Mouse (Mus musculus): Measurements from ENCODE around the gene Sod1. TPM values are rescaled to one million over a fixed set of nuclear protein-coding genes. Genes with fewer than 3 reads are reported as not detected.

Sod1 gene
- polyA plus RNA-seq, 1 experiment from 2014 or later: 1,309 TPM

DNA sequence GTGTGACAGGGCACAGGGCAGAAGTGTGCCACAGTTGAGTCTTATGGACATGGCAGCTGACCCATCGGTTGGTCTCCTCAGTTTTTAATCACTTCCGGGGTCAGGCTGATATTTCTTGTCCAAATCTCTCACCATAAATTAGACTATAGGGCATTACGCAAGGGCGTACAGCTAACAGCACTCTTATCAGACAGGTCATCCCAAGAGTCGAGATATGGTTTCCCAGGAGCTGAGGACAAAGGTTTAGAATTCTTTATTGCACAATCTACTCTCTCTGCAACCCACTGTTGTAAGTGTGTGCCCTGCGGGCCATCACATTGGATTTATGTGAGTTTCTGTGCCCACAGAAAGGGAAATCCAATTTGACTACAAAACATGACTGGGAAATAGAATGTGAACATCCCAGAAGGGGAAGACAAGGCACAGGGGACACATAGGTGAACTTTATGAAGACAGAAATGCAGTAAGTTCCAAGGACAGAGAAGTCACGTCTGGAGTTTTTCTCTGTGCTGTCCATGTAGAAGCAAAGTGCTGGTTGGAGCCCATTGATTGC lies 23.8 kb upstream of the Sod1 start:
- ATAC-seq (replicated peaks; ENCODE audit: low FRiP score, low read depth) (no peak), DNase-seq (ENCODE audit: low spot score) (no peak)
- Histone ChIP-seq H3K9me3 (replicated peaks; ENCODE audit: low read length) (no peaks in the 10 kb centered on the region), H3K27ac (no peak overlapping the region), H3K36me3 (ENCODE audit: insufficient read depth, low read length) (no peaks in the 10 kb centered on the region), H3K4me2 (ENCODE audit: low read length) (peak overlapping the region; percentile 49), H3K9ac (ENCODE audit: low read depth, low read length) (no peak overlapping the region), H3K4me3 (replicated peaks; ENCODE audit: low read depth, low read length) (no peak overlapping the region), H3K4me1 (replicated peaks; ENCODE audit: insufficient read depth, low read length) (0 out of 2 replicates have a peak, but pooled peaks cover 3% of the 10 kb centered on the region), H3K27me3 (ENCODE audit: insufficient read depth, low read length) (no peaks in the 10 kb centered on the region)
- no peak for TF ChIP-seq CTCF (IDR thresholded peaks at IDR 0.05; ENCODE audit: low read depth)
- WGBS: 75% methylated on average over 7 of the region's 7 CpGs

GRCm38 (mm10) chr16:90197337-90197973 lies 23.1 kb upstream of the Sod1 start:
- H3K4me1 ChIP-seq (replicated peaks; ENCODE audit: insufficient read depth, low read length): 0 out of 2 replicates have a peak, but pooled peaks cover 3% of the 10 kb centered on the region
- H3K27me3 ChIP-seq (ENCODE audit: insufficient read depth, low read length): no peaks in the 10 kb centered on the region
- ATAC-seq (replicated peaks; ENCODE audit: low FRiP score, low read depth): peak; percentile 91
- peak overlapping the region; percentile 19; the same call in 1 of the 2 replicates for H3K9ac ChIP-seq (ENCODE audit: low read depth, low read length)
- no peaks in the 10 kb centered on the region for H3K36me3 ChIP-seq (ENCODE audit: insufficient read depth, low read length)
- TF ChIP-seq CTCF (IDR thresholded peaks at IDR 0.05; ENCODE audit: low read depth): peak; percentile 79
- peak; percentile 92 for DNase-seq (ENCODE audit: low spot score)
- peak overlapping the region; percentile 25 for H3K4me3 ChIP-seq (replicated peaks; ENCODE audit: low read depth, low read length)
- WGBS: 3% methylated on average over 22 of the region's 22 CpGs
- no peaks in the 10 kb centered on the region for H3K9me3 ChIP-seq (replicated peaks; ENCODE audit: low read length)
- 0 out of 2 replicates have a peak overlapping the region, but pooled peaks have one; percentile 42 for H3K27ac ChIP-seq
- peak overlapping the region; percentile 49 for H3K4me2 ChIP-seq (ENCODE audit: low read length)

- Histone ChIP-seq H3K36me3 (ENCODE audit: insufficient read depth, low read length) (no peaks in the 10 kb centered on the region), H3K9me3 (replicated peaks; ENCODE audit: low read length) (no peaks in the 10 kb centered on the region), H3K27ac (no peak overlapping the region), H3K4me1 (replicated peaks; ENCODE audit: insufficient read depth, low read length) (0 out of 2 replicates have a peak, but pooled peaks cover 3% of the 10 kb centered on the region), H3K27me3 (ENCODE audit: insufficient read depth, low read length) (no peaks in the 10 kb centered on the region), H3K9ac (ENCODE audit: low read depth, low read length) (no peak overlapping the region), H3K4me3 (replicated peaks; ENCODE audit: low read depth, low read length) (no peak overlapping the region), H3K4me2 (ENCODE audit: low read length) (no peak overlapping the region)
- DNase-seq (ENCODE audit: low spot score) (no peak), ATAC-seq (replicated peaks; ENCODE audit: low FRiP score, low read depth) (no peak)
- no peak for TF ChIP-seq CTCF (IDR thresholded peaks at IDR 0.05; ENCODE audit: low read depth)
- 82% methylated on average over 6 of the region's 6 CpGs for WGBS
Observed at GRCm38 (mm10) chr16:90198626-90199025, 21.9 kb upstream of the Sod1 start.

DNA sequence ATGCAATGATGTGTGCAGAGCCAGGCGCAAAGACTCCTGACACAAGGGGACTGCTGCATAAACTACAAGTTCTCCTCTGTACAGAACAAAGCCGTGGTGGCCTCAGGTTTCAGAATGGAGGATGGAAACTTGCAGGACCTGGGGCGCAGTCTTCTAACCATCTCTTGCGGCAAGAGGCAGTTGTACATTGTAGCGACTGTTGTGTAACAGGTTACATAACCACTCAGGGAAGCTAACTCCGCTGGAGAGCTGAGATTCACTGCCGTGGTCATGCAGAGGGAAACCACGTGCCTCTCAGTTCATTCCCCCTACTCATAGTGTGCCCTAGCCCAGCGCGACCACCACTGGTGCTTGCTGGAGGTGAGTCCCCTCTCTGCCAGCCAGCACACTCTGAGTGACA lies 21.4 kb upstream of the Sod1 start:
- DNase-seq (ENCODE audit: low spot score): no peak
- WGBS: 84% methylated on average over 10 of the region's 10 CpGs
- Histone ChIP-seq H3K4me2 (ENCODE audit: low read length) (no peak overlapping the region), H3K36me3 (ENCODE audit: insufficient read depth, low read length) (no peaks in the 10 kb centered on the region), H3K27me3 (ENCODE audit: insufficient read depth, low read length) (no peaks in the 10 kb centered on the region), H3K27ac (no peak overlapping the region), H3K9me3 (replicated peaks; ENCODE audit: low read length) (no peaks in the 10 kb centered on the region), H3K4me1 (replicated peaks; ENCODE audit: insufficient read depth, low read length) (0 out of 2 replicates have a peak, but pooled peaks cover 3% of the 10 kb centered on the region), H3K9ac (ENCODE audit: low read depth, low read length) (no peak overlapping the region), H3K4me3 (replicated peaks; ENCODE audit: low read depth, low read length) (no peak overlapping the region)
- no peak for ATAC-seq (replicated peaks; ENCODE audit: low FRiP score, low read depth)
- no peak for TF ChIP-seq CTCF (IDR thresholded peaks at IDR 0.05; ENCODE audit: low read depth)

DNA sequence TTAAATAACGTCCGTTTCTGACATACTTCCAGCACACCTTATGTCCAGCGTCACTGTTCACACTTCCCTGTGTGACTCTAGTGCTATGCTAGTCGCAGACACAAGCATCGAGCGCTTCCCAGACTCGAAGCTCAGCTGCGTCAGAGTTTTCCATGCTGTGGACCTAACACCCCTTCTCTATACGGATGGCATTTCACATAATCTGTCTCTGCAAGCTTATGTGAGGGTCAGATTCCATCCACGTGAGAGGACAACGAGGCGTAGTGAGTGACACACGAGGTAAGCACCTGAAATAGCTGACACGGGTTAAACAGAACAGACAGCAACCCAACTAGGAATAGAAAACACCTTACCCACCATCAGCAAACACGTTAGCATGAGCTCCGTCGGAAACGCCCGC lies 18.4 kb upstream of the Sod1 start:
- TF ChIP-seq CTCF (IDR thresholded peaks at IDR 0.05; ENCODE audit: low read depth): no peak
- Histone ChIP-seq H3K4me2 (ENCODE audit: low read length) (peak overlapping the region; percentile 38), H3K9me3 (replicated peaks; ENCODE audit: low read length) (no peaks in the 10 kb centered on the region), H3K9ac (ENCODE audit: low read depth, low read length) (no peak overlapping the region), H3K27ac (no peak overlapping the region), H3K27me3 (ENCODE audit: insufficient read depth, low read length) (no peaks in the 10 kb centered on the region), H3K36me3 (ENCODE audit: insufficient read depth, low read length) (no peaks in the 10 kb centered on the region), H3K4me1 (replicated peaks; ENCODE audit: insufficient read depth, low read length) (0 out of 2 replicates have a peak, but pooled peaks cover 3% of the 10 kb centered on the region), H3K4me3 (replicated peaks; ENCODE audit: low read depth, low read length) (no peak overlapping the region)
- no peak for ATAC-seq (replicated peaks; ENCODE audit: low FRiP score, low read depth)
- WGBS: 50% methylated on average over 19 of the region's 19 CpGs
- DNase-seq (ENCODE audit: low spot score): no peak

GRCm38 (mm10) chr16:90203226-90203962 lies 17.2 kb upstream of the Sod1 start:
- Histone ChIP-seq H3K9ac (ENCODE audit: low read depth, low read length) (no peak overlapping the region), H3K4me3 (replicated peaks; ENCODE audit: low read depth, low read length) (no peak overlapping the region), H3K4me2 (ENCODE audit: low read length) (no peak overlapping the region), H3K27me3 (ENCODE audit: insufficient read depth, low read length) (no peaks in the 10 kb centered on the region), H3K36me3 (ENCODE audit: insufficient read depth, low read length) (no peaks in the 10 kb centered on the region), H3K27ac (no peak overlapping the region; the same call in 1 of the 2 replicates), H3K9me3 (replicated peaks; ENCODE audit: low read length) (no peaks in the 10 kb centered on the region), H3K4me1 (replicated peaks; ENCODE audit: insufficient read depth, low read length) (no peaks in the 10 kb centered on the region)
- ATAC-seq (replicated peaks; ENCODE audit: low FRiP score, low read depth) (no peak), DNase-seq (ENCODE audit: low spot score) (no peak)
- TF ChIP-seq CTCF (IDR thresholded peaks at IDR 0.05; ENCODE audit: low read depth): no peak
- 54% methylated on average over 6 of the region's 6 CpGs for WGBS

Data from kidney, postnatal 0 days (tissue).